Mouse (Mus musculus): ENCODE measurements at regions not wholly inside any gene's neighbourhood (a gene's known extent, or its start where the extent isn't known, plus 50 kb on each side); places are given as distances from the start of the nearest gene placed in this dataset.

DNA sequence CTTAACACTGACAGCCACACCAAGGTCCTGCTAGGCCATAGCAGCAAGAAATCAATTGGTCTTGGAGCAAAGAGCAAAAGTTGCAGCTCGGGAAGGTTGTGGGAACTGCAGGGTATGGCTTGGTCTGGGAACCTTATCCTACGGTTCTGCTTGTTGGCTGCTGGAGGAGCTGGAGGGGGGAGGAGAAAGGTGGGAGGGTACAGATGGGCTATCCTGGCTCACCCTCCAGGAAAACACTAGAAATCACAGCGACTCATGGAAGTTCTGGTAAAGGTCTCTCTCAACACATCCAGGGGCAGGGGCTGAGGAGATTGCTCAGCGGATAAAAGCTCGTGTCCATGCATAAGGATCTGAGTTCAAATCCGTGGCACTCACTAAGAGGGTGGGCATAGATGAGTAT is 69.4 kb downstream of the Uncx start:
- DNase-seq (ENCODE audit: low spot score), result no peak
- H3K36me3 ChIP-seq (ENCODE audit: control insufficient read depth, insufficient read depth, low read length), result no peaks in the 10 kb centered on the region
- H3K9ac ChIP-seq (ENCODE audit: low read depth, low read length), result no peak overlapping the region
- WGBS, result 64% methylated on average over 6 of the region's 6 CpGs
- H3K4me1 ChIP-seq (replicated peaks; ENCODE audit: control insufficient read depth, insufficient read depth, low read length), result no peaks in the 10 kb centered on the region
- no peak for ATAC-seq (replicated peaks; ENCODE audit: low FRiP score)
- H3K4me2 ChIP-seq, result no peak overlapping the region
- no peak overlapping the region for H3K4me3 ChIP-seq (ENCODE audit: low read depth, low read length)
- no peak overlapping the region for H3K27ac ChIP-seq (ENCODE audit: low read depth, low read length)
- no peaks in the 10 kb centered on the region for H3K9me3 ChIP-seq (ENCODE audit: control insufficient read depth, low read length)
- H3K27me3 ChIP-seq (replicated peaks; ENCODE audit: control insufficient read depth, insufficient read depth, low read length), result peaks cover 3% of the 10 kb centered on the region; the same call in 1 of the 2 replicates

- WGBS, result 77% methylated on average over 5 of the region's 5 CpGs
- H3K36me3 ChIP-seq (ENCODE audit: control insufficient read depth, insufficient read depth, low read length), result no peaks in the 10 kb centered on the region
- no peaks in the 10 kb centered on the region for H3K4me1 ChIP-seq (replicated peaks; ENCODE audit: control insufficient read depth, insufficient read depth, low read length)
- H3K4me2 ChIP-seq, result no peak overlapping the region
- no peak overlapping the region for H3K27ac ChIP-seq (ENCODE audit: low read depth, low read length)
- DNase-seq (ENCODE audit: low spot score), result no peak
- no peak overlapping the region for H3K9ac ChIP-seq (ENCODE audit: low read depth, low read length)
- H3K27me3 ChIP-seq (replicated peaks; ENCODE audit: control insufficient read depth, insufficient read depth, low read length), result peaks cover 7% of the 10 kb centered on the region
- H3K4me3 ChIP-seq (ENCODE audit: low read depth, low read length), result no peak overlapping the region
- no peaks in the 10 kb centered on the region for H3K9me3 ChIP-seq (ENCODE audit: control insufficient read depth, low read length)
- ATAC-seq (replicated peaks; ENCODE audit: low FRiP score), result no peak
These were observed 70.3 kb downstream of the Uncx start for GRCm38 (mm10) chr5:139613601-139614000.

GRCm38 (mm10) chr5:139619301-139620161 is 76.2 kb downstream of the Uncx start:
- Histone ChIP-seq H3K27ac (ENCODE audit: low read depth, low read length) (no peak overlapping the region), H3K4me3 (ENCODE audit: low read depth, low read length) (no peak overlapping the region), H3K9ac (ENCODE audit: low read depth, low read length) (no peak overlapping the region), H3K9me3 (ENCODE audit: control insufficient read depth, low read length) (no peaks in the 10 kb centered on the region), H3K27me3 (replicated peaks; ENCODE audit: control insufficient read depth, insufficient read depth, low read length) (peaks cover 23% of the 10 kb centered on the region), H3K4me1 (replicated peaks; ENCODE audit: control insufficient read depth, insufficient read depth, low read length) (no peaks in the 10 kb centered on the region), H3K36me3 (ENCODE audit: control insufficient read depth, insufficient read depth, low read length) (no peaks in the 10 kb centered on the region), H3K4me2 (no peak overlapping the region)
- WGBS, result 32% methylated on average over 36 of the region's 36 CpGs
- no peak for ATAC-seq (replicated peaks; ENCODE audit: low FRiP score)
- peak; percentile 38 for DNase-seq (ENCODE audit: low spot score)

- H3K9me3 ChIP-seq (ENCODE audit: control insufficient read depth, low read length), result peaks cover 3% of the 10 kb centered on the region; the same call in 1 of the 2 replicates
- no peak overlapping the region for H3K4me2 ChIP-seq
- H3K4me3 ChIP-seq (ENCODE audit: low read depth, low read length), result no peak overlapping the region
- DNase-seq (ENCODE audit: low spot score), result no peak
- no peak overlapping the region for H3K27ac ChIP-seq (ENCODE audit: low read depth, low read length)
- H3K4me1 ChIP-seq (replicated peaks; ENCODE audit: control insufficient read depth, insufficient read depth, low read length), result no peaks in the 10 kb centered on the region
- H3K9ac ChIP-seq (ENCODE audit: low read depth, low read length), result no peak overlapping the region
- H3K36me3 ChIP-seq (ENCODE audit: control insufficient read depth, insufficient read depth, low read length), result no peaks in the 10 kb centered on the region; the same call in 1 of the 2 replicates
- WGBS, result 74% methylated on average over 22 of the region's 22 CpGs
- peaks cover 9% of the 10 kb centered on the region; the same call in 1 of the 2 replicates for H3K27me3 ChIP-seq (replicated peaks; ENCODE audit: control insufficient read depth, insufficient read depth, low read length)
- ATAC-seq (replicated peaks; ENCODE audit: low FRiP score), result no peak
These were observed 82.7 kb downstream of the Uncx start for GRCm38 (mm10) chr5:139625871-139626460.

DNA sequence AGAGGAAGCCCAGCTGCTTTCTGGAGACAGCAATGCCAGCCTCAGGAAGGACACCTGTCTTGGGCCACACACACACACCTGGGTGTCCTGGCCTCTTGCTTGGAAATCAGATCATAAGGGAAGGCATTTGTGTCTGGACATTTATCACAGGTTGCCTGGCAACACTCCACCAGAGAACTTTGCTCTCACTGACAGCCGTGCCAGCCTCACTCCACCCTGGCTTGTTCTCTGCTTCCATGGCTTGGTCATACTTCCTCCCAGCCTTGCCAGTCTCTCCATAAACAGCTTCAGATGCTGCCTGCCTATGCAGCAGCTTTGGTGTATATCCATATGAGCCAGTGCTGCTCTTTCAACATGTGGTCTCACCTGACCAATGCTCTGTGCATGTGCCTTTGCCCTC is 84.3 kb downstream of the Uncx start:
- Histone ChIP-seq H3K9ac (ENCODE audit: low read depth, low read length) (no peak overlapping the region), H3K27ac (ENCODE audit: low read depth, low read length) (no peak overlapping the region), H3K4me3 (ENCODE audit: low read depth, low read length) (no peak overlapping the region), H3K4me1 (replicated peaks; ENCODE audit: control insufficient read depth, insufficient read depth, low read length) (no peaks in the 10 kb centered on the region), H3K4me2 (no peak overlapping the region), H3K9me3 (ENCODE audit: control insufficient read depth, low read length) (peaks cover 3% of the 10 kb centered on the region; the same call in 1 of the 2 replicates), H3K36me3 (ENCODE audit: control insufficient read depth, insufficient read depth, low read length) (no peaks in the 10 kb centered on the region; the same call in 1 of the 2 replicates), H3K27me3 (replicated peaks; ENCODE audit: control insufficient read depth, insufficient read depth, low read length) (peaks cover 9% of the 10 kb centered on the region; the same call in 1 of the 2 replicates)
- 68% methylated on average over 1 of the region's 1 CpGs for WGBS
- DNase-seq (ENCODE audit: low spot score), result no peak
- no peak for ATAC-seq (replicated peaks; ENCODE audit: low FRiP score)

- Histone ChIP-seq H3K27me3 (replicated peaks; ENCODE audit: control insufficient read depth, insufficient read depth, low read length) (no peaks in the 10 kb centered on the region), H3K4me2 (no peak overlapping the region), H3K4me3 (ENCODE audit: low read depth, low read length) (no peak overlapping the region), H3K9me3 (ENCODE audit: control insufficient read depth, low read length) (no peaks in the 10 kb centered on the region), H3K9ac (ENCODE audit: low read depth, low read length) (no peak overlapping the region), H3K27ac (ENCODE audit: low read depth, low read length) (no peak overlapping the region), H3K4me1 (replicated peaks; ENCODE audit: control insufficient read depth, insufficient read depth, low read length) (no peaks in the 10 kb centered on the region), H3K36me3 (ENCODE audit: control insufficient read depth, insufficient read depth, low read length) (no peaks in the 10 kb centered on the region)
- DNase-seq (ENCODE audit: low spot score) (no peak), ATAC-seq (replicated peaks; ENCODE audit: low FRiP score) (no peak)
- WGBS, result 82% methylated on average over 2 of the region's 2 CpGs
These were observed 93.7 kb downstream of the Uncx start for GRCm38 (mm10) chr5:139637028-139637427.

DNA sequence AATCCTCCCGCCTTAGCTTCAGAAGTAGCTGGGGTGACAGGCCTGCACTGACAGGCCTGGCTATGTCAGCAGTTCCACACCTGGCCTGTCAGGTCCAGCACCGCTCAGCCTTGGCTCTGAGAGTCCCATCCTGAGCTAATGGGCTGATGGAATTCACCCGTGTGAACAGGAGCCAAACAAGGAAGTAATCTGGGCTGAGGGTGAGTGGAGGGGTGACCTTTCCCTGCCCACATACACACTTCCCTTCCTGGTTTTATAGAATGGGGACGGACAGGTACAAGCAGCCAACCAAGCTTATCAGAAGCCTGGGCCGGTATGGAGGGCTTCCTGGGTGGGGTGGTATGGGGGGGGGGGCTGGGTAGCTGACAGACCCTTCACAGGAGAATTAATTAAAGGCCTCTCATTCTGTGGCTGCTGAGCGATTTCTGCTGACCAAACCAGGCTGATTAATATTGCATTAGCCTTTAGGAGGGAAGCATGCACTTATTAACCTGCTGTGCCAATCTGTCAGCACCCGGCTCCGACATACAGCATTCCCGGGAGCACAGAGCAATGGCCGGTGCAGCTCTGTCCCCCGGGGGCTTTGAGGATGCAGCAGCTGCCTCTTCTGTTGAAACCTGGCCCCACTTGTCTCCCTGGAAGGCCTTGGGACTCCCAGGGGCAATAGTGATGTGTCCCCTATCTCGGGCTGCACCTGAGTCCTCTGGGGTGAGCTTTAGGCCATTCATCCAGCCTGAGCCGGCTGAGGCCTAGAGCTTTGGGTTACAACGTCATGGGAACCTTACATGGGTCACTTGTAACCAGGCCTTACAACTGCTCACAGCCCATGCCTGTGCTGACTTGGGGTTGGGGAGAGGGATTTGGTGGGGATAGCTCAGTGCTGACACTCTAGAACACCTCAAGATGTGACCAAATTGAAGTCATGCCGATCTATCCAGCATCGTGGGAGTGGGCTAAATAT is 95.2 kb downstream of the Micall2 start:
- 63% methylated on average over 16 of the region's 16 CpGs for WGBS
- Histone ChIP-seq H3K4me1 (replicated peaks; ENCODE audit: control insufficient read depth, insufficient read depth, low read length) (no peaks in the 10 kb centered on the region), H3K27me3 (replicated peaks; ENCODE audit: control insufficient read depth, insufficient read depth, low read length) (no peaks in the 10 kb centered on the region), H3K4me2 (no peak overlapping the region), H3K9ac (ENCODE audit: low read depth, low read length) (no peak overlapping the region), H3K27ac (ENCODE audit: low read depth, low read length) (no peak overlapping the region), H3K4me3 (ENCODE audit: low read depth, low read length) (no peak overlapping the region), H3K36me3 (ENCODE audit: control insufficient read depth, insufficient read depth, low read length) (no peaks in the 10 kb centered on the region), H3K9me3 (ENCODE audit: control insufficient read depth, low read length) (no peaks in the 10 kb centered on the region)
- DNase-seq (ENCODE audit: low spot score) (no peak), ATAC-seq (replicated peaks; ENCODE audit: low FRiP score) (no peak)

GRCm38 (mm10) chr5:139644816-139645215 is 91.3 kb downstream of the Micall2 start:
- H3K4me1 ChIP-seq (replicated peaks; ENCODE audit: control insufficient read depth, insufficient read depth, low read length), result no peaks in the 10 kb centered on the region
- no peaks in the 10 kb centered on the region for H3K27me3 ChIP-seq (replicated peaks; ENCODE audit: control insufficient read depth, insufficient read depth, low read length)
- H3K4me3 ChIP-seq (ENCODE audit: low read depth, low read length), result no peak overlapping the region
- no peak overlapping the region for H3K9ac ChIP-seq (ENCODE audit: low read depth, low read length)
- no peak overlapping the region for H3K4me2 ChIP-seq
- ATAC-seq (replicated peaks; ENCODE audit: low FRiP score) (no peak), DNase-seq (ENCODE audit: low spot score) (no peak)
- H3K36me3 ChIP-seq (ENCODE audit: control insufficient read depth, insufficient read depth, low read length), result no peaks in the 10 kb centered on the region
- no peaks in the 10 kb centered on the region for H3K9me3 ChIP-seq (ENCODE audit: control insufficient read depth, low read length)
- no peak overlapping the region for H3K27ac ChIP-seq (ENCODE audit: low read depth, low read length)
- WGBS, result 79% methylated on average over 6 of the region's 6 CpGs
